Mouse (Mus musculus) heart, adult 11 months (tissue): ENCODE measurements at regions not wholly inside any gene's neighbourhood (a gene's known extent, or its start where the extent isn't known, plus 50 kb on each side); places are given as distances from the start of the nearest gene placed in this dataset.

Experiments
- DNase-seq: peaks from one replicate; pipeline ENCODE4 v3.0.0; 2022

GRCm38 (mm10) chr11:56159412-56160074 is 118.7 kb upstream of the Nmur2 start:
- DNase-seq, result peak; percentile 76

GRCm38 (mm10) chr11:56150825-56151342 is 110.1 kb upstream of the Nmur2 start:
- peak; percentile 89 for DNase-seq

- DNase-seq, result peak; percentile 63
These were observed 108.9 kb upstream of the Nmur2 start for GRCm38 (mm10) chr11:56149752-56150151.

- DNase-seq, result peak; percentile 79
These were observed 108.1 kb upstream of the Nmur2 start for GRCm38 (mm10) chr11:56148956-56149355.

GRCm38 (mm10) chr11:56146708-56147107 is 105.9 kb upstream of the Nmur2 start:
- peak; percentile 58 for DNase-seq

- DNase-seq, result peak; percentile 74
These were observed 90.6 kb upstream of the Nmur2 start for GRCm38 (mm10) chr11:56131339-56131823.

GRCm38 (mm10) chr11:56116553-56117232 is 75.9 kb upstream of the Nmur2 start:
- DNase-seq, result peak; percentile 55

- peak; percentile 80 for DNase-seq
These were observed 67.1 kb upstream of the Nmur2 start for GRCm38 (mm10) chr11:56107929-56108328.

GRCm38 (mm10) chr11:56105632-56106031 is 64.8 kb upstream of the Nmur2 start:
- peak; percentile 25 for DNase-seq

GRCm38 (mm10) chr11:56092891-56093290 is 52.1 kb upstream of the Nmur2 start:
- DNase-seq, result peak; percentile 64
